Mouse (Mus musculus) ovary, adult 10 weeks (tissue): ENCODE measurements around the gene Bnip1. TPM values are rescaled to one million over a fixed set of nuclear protein-coding genes. Genes with fewer than 3 reads are reported as not detected.

Experiments used
- polyA plus RNA-seq: library from polyadenylated mRNA; stranded (reverse); fragments of 350-450 nt; fragmentation: Illumina TruSeq; extraction: RNeasy Lipid Tissue Mini Kit (QIAGEN cat#74804); gene quantifications from one replicate; pipeline ENCODE4 v1.2.3, GENCODE M21; 2014

The Bnip1 gene
- polyA plus RNA-seq: 16.7 TPM

DNA sequence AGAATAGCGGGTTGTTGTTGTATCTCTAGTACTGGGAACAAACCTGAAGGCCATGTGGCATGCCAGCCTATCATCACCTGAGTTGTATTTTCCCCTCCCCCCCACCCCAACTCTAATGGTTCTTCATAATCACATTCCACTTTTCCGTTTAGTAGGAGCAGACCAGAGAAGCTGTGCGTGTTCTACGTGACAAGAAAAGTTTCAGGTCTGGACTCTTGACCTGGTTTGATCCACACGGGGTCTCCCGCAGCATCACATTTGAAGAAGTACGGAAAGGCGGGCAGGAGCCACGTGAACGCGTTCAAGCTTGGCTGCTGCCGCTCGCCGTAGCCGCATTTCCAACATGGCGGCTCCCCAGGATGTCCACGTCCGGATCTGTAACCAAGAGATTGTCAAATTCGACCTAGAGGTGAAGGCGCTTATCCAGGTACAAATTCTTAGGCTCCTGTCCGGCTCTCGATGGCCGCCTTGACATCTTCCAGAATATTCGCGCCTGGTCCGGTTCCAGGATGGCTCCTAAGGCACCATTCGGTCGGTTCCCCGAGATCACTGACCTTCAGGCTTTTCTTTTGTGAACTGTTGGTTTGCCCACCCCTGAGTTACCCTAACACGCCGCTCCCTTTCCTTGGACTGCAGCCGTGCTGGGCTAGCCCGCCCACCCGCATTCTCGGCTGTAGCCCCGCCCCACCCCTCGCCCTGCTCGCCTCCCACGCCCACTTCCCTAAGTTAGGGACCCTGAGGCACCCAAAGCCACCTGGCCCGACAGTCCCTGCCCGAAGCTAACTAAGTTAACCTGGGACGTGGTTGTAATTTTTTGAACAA is at the start of gene Bnip1:
TSS of gene Bnip1 (plus strand) at position 317 of the 822 bp plus-strand sequence.

Other genes starting within 250 kb of the Bnip1 start
- gene Ergic1, start 219.6 kb upstream of the Bnip1 start, polyA plus RNA-seq: 61.5 TPM
- 9.6 TPM for gene Dusp1, start 218.9 kb upstream of the Bnip1 start, polyA plus RNA-seq
- 35.4 TPM for gene Atp6v0e, start 117.8 kb upstream of the Bnip1 start, polyA plus RNA-seq
- 87.5 TPM for gene Crebrf, start 65.4 kb upstream of the Bnip1 start, polyA plus RNA-seq
- not detected for gene Nkx2-5, start 63.9 kb downstream of the Bnip1 start, polyA plus RNA-seq
- gene Kifc5b, start 136.0 kb downstream of the Bnip1 start, polyA plus RNA-seq: 0.31 TPM
- 1.8 TPM for gene Phf1, start 152.0 kb downstream of the Bnip1 start, polyA plus RNA-seq
- gene Cuta, start 158.5 kb downstream of the Bnip1 start, polyA plus RNA-seq: 11.3 TPM
- 1.2 TPM for gene Syngap1, start 160.2 kb downstream of the Bnip1 start, polyA plus RNA-seq
- 17.3 TPM for gene Zbtb9, start 192.1 kb downstream of the Bnip1 start, polyA plus RNA-seq
- gene Bak1, start 247.9 kb downstream of the Bnip1 start, polyA plus RNA-seq: 1.3 TPM